Mouse (Mus musculus): Measurements from ENCODE around the gene Arhgef9.

DNA sequence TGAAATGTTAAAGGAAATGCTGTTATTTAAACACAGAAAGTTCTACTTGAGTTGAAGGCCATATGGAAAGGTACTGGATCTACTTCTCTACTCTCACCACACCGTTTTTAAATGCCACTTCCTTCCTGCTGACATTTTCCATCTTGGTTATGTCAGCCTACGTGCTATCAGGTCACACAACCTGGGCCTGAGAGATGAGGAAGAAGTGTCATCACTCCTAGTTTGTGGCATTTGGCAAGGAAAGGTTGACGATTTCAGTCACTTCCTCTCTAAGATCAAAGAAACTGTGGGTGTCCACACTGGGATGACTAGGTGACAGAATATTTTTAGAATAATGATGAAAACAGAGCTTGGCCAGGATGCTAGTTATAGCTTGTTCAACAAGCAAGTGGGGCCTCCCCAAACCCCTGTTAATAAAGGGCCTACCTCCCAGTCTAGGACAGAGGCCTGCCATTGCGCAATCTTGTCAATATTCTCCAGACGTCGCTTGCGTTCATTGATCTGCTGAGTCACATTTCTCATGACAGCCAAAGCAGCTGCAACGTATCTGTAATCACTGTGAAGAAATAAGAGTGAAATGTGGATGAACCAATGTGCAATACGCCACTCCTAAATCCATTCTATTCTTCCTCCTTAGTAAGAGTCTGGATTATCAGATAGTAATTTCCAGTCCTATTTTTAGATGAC is 119.5 kb downstream of the Arhgef9 start:
- no peak for TF ChIP-seq CTCF (IDR thresholded peaks at IDR 0.05; ENCODE audit: insufficient read depth, low read depth, low read length)
- no peak for TF ChIP-seq POLR2A (IDR thresholded peaks at IDR 0.05; ENCODE audit: insufficient read depth, low read depth, low read length)
